Mouse (Mus musculus) stomach, embryonic 15.5 days (tissue): ENCODE data around the gene Tex264. TPM values are rescaled to one million over a fixed set of nuclear protein-coding genes. Genes with fewer than 3 reads are reported as not detected.

Experiments used
- ATAC-seq: fragments of 200-750 bp; cut with Nextera tagmentation; 2 replicates; pipeline ENCODE4 v1.8.0; 2017; ENCODE audit warnings: low read depth, moderate number of reproducible peaks, moderate TSS enrichment; ENCODE audit not compliant: insufficient read depth, low FRiP score
- H3K27ac ChIP-seq: fragments of 300-500 bp; sonication (generic); 2 replicates; pipeline ENCODE4 v1.5.1; 2015; ENCODE audit warnings: mild to moderate bottlenecking, inconsistent platforms
- H3K27me3 ChIP-seq: fragments of 300-500 bp; sonication (generic); replicated peaks from 2 replicates; pipeline ENCODE4 v1.6.1; 2015; ENCODE audit warnings: inconsistent platforms
- H3K36me3 ChIP-seq: fragments of 300-500 bp; sonication (generic); 2 replicates; pipeline ENCODE4 v1.6.1; 2015; ENCODE audit warnings: inconsistent platforms
- H3K4me1 ChIP-seq: fragments of 300-500 bp; sonication (generic); 2 replicates; pipeline ENCODE4 v1.6.1; 2015; ENCODE audit warnings: inconsistent platforms
- H3K4me2 ChIP-seq: fragments of 300-500 bp; sonication (generic); 2 replicates; pipeline ENCODE4 v1.6.1; 2015; ENCODE audit warnings: mild to moderate bottlenecking, inconsistent platforms
- H3K4me3 ChIP-seq: fragments of 300-500 bp; sonication (generic); replicated peaks from 2 replicates; pipeline ENCODE4 v1.5.1; 2015; ENCODE audit warnings: inconsistent platforms
- H3K9ac ChIP-seq: fragments of 300-500 bp; sonication (generic); 2 replicates; pipeline ENCODE4 v1.6.1; 2015; ENCODE audit warnings: inconsistent platforms
- H3K9me3 ChIP-seq: fragments of 300-500 bp; sonication (generic); 2 replicates; pipeline ENCODE4 v1.6.1; 2016; ENCODE audit warnings: inconsistent platforms
- WGBS: fragments of 180-500 bp; shearing (Covaris S2); methylation state at CpG from one replicate; pipeline ENCODE4 v1.1.7; 2015; 5-methylcytosine and 5-hydroxymethylcytosine counted together
- polyA plus RNA-seq: library from polyadenylated mRNA; unstranded; fragments of >200 nt; fragmentation: Nextera tagmentation; extraction: Ambion mirVana; gene quantifications from 2 replicates; pipeline ENCODE4 v1.2.1, GENCODE M21; 2015

Tex264 gene
- polyA plus RNA-seq, 1 experiment from 2014 or later, result 51.5 TPM

- peaks cover 38% of the 10 kb centered on the region for H3K36me3 ChIP-seq
- H3K4me2 ChIP-seq, result no peak overlapping the region
- 68% methylated on average over 1 of the region's 1 CpGs for WGBS
- no peak for ATAC-seq
- peaks cover 9% of the 10 kb centered on the region for H3K27me3 ChIP-seq
- H3K4me1 ChIP-seq, result peaks cover 9% of the 10 kb centered on the region; the same call in 1 of the 2 replicates
- no peak overlapping the region for H3K4me3 ChIP-seq
- H3K9ac ChIP-seq, result no peak overlapping the region
- H3K27ac ChIP-seq, result no peak overlapping the region
- no peaks in the 10 kb centered on the region for H3K9me3 ChIP-seq
Observed at GRCm38 (mm10) chr9:106659935-106660334, 25.8 kb downstream of the Tex264 start.

DNA sequence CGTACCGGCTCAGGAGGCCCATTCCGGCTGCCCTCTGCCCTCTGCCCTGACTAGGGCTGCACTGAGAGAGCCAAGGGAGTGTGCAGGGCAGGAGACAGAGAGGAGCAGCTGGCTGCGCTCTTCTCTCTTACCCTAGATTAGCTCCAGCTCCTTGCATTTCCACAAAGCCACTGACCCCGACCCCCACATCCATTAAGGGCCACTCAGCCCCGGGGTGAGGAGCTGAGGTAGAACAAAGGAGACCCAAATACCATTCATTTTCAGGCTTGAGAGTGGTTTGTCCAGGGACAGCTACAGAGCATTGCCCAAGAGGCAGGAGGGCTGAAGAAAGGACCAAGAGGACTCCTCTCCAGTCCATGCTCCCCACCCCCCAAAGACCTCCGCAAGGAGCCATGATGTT is 26.3 kb downstream of the Tex264 start:
- Histone ChIP-seq H3K9ac (no peak overlapping the region), H3K4me3 (no peak overlapping the region), H3K9me3 (no peaks in the 10 kb centered on the region), H3K4me2 (no peak overlapping the region), H3K36me3 (peaks cover 38% of the 10 kb centered on the region), H3K27ac (no peak overlapping the region), H3K27me3 (peaks cover 14% of the 10 kb centered on the region), H3K4me1 (peaks cover 9% of the 10 kb centered on the region; the same call in 1 of the 2 replicates)
- WGBS, result 68% methylated on average over 7 of the region's 7 CpGs
- ATAC-seq, result no peak

DNA sequence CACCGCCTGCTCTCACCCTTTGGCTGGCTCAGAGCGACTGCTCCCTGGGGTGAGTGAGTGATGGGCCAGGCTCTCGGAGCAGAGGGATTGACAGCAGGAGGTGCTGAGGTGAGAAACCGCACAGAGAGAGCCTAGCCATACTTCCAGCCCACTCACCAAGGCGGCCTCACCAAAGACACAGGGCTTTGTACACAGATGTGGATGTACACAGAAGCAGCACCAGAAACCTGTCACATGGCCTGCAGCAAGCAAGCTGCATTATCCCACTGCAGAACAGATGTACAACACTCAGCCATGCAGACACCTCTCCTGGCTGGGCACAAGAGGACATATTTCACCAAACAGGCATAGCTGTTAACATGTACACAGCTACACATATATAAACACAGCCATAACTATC is 28.1 kb downstream of the Tex264 start:
- no peak for ATAC-seq
- peaks cover 9% of the 10 kb centered on the region; the same call in 1 of the 2 replicates for H3K4me1 ChIP-seq
- no peaks in the 10 kb centered on the region for H3K9me3 ChIP-seq
- H3K27me3 ChIP-seq, result peaks cover 21% of the 10 kb centered on the region
- no peak overlapping the region for H3K27ac ChIP-seq
- 36% methylated on average over 5 of the region's 5 CpGs for WGBS
- H3K36me3 ChIP-seq, result peaks cover 30% of the 10 kb centered on the region
- no peak overlapping the region for H3K4me2 ChIP-seq
- H3K9ac ChIP-seq, result no peak overlapping the region
- no peak overlapping the region for H3K4me3 ChIP-seq

DNA sequence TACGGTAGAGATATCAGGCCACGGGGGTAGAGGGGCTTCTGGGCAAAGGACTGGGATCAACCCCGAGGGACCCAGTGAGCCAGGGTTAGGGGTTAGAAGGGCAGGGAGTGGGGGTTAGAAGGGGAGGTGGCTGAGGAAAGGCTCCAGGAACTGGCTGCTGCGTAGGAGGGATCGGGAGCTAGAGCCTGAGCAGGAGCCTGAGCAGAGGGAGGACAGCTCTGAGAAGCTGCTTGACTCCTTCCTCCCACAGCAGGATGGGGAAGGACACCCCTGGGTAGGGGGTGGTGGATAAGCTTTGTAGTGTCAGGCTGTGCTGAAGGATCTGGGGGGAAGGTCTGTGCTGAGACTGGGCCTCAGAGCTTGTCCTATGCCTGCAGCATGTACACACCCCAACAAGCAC is 28.9 kb downstream of the Tex264 start:
- H3K4me1 ChIP-seq, result peaks cover 9% of the 10 kb centered on the region; the same call in 1 of the 2 replicates
- H3K9ac ChIP-seq, result no peak overlapping the region
- WGBS, result 40% methylated on average over 5 of the region's 5 CpGs
- ATAC-seq, result no peak
- H3K27ac ChIP-seq, result no peak overlapping the region
- H3K4me2 ChIP-seq, result no peak overlapping the region
- H3K9me3 ChIP-seq, result no peaks in the 10 kb centered on the region
- peaks cover 21% of the 10 kb centered on the region for H3K27me3 ChIP-seq
- peaks cover 23% of the 10 kb centered on the region for H3K36me3 ChIP-seq
- no peak overlapping the region for H3K4me3 ChIP-seq

DNA sequence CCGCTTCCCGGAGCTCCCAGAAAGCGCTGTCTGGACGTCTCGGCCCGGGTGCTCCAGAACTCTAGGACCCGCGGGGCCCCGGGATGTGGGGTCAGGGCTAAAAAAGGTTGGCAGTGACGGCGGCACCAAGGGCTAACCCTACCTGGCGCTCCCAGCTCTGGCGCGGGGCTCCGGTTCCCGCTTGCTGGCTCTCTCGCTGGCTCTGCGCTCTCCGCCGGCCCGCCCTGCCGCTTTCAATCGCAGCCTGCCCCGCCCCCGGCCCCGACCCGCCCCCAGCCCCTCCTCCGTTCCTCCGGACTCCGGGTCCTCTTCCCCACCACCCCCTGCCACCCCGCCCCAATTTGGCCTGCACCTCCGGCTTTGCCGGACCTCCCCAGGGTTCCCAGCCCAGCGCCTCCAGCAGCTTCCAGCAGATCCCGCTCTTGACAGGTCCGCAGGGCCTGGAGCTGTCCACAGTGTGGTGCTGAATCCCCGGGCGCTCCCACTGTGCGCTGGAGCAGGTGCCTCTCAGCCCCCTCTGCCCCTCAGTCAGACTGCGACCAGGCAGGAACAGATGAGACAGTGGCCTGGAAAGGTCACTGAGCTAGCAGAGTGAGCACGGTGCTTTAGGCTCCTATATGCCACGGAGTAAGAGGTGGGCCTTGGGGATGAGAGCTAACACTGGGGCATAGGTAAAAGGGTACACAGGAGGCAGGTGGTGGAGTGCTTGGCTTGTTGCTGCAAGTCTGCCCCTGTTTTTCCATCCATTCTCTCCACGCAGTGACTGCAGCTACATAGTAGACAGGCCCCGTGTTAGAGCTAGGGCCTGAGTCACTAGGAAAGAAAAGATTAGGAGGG is 29.6 kb downstream of the Tex264 start, which contains the start of gene Grm2:
Gene Grm2, minus strand, starts transcription at position 199 of the 837 bp plus-strand sequence.
- H3K27ac ChIP-seq, result no peak within 1 kb of the TSS
- no peak within 1 kb of the TSS for H3K9ac ChIP-seq
- H3K4me1 ChIP-seq, result peaks cover 9% of the 10 kb centered on the region; the same call in 1 of the 2 replicates
- peaks cover 21% of the 10 kb centered on the region for H3K27me3 ChIP-seq
- peak within 1 kb of the TSS; percentile 24 for H3K4me3 ChIP-seq
- H3K9me3 ChIP-seq, result no peaks in the 10 kb centered on the region
- peaks cover 19% of the 10 kb centered on the region for H3K36me3 ChIP-seq
- WGBS, result 1% methylated on average over 42 of the region's 44 CpGs
- peak within 1 kb of the TSS; percentile 61 for H3K4me2 ChIP-seq
- ATAC-seq, result peak; percentile 68

DNA sequence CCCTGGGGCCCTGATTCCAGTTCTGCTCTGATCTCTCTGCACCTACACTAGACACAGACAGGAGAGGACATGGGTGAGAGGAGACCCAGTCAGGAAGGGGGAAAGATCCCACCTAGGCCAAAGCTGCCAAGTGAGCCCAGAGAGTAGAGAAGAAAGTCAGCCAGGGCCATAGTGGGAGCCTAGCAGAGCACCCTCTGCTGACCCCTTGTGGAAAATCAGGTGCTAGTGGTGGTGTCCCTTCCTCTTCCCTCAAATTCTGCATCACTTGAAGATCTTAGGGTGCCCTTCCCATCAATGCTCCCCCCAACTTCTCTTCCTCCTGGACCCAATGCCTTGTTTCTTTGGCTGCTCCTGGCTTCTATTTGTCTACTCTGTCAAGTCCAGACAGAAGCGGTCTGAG is 33.0 kb downstream of the Tex264 start:
- no peaks in the 10 kb centered on the region for H3K36me3 ChIP-seq
- H3K27ac ChIP-seq, result no peak overlapping the region
- 65% methylated on average over 1 of the region's 1 CpGs for WGBS
- no peak for ATAC-seq
- H3K9ac ChIP-seq, result no peak overlapping the region
- no peak overlapping the region for H3K4me3 ChIP-seq
- no peak overlapping the region for H3K4me2 ChIP-seq
- H3K27me3 ChIP-seq, result peaks cover 21% of the 10 kb centered on the region
- no peaks in the 10 kb centered on the region for H3K9me3 ChIP-seq
- peaks cover 9% of the 10 kb centered on the region; the same call in 1 of the 2 replicates for H3K4me1 ChIP-seq

GRCm38 (mm10) chr9:106647226-106647625 is 38.5 kb downstream of the Tex264 start:
- Histone ChIP-seq H3K9ac (no peak overlapping the region), H3K27ac (no peak overlapping the region), H3K36me3 (no peaks in the 10 kb centered on the region), H3K9me3 (no peaks in the 10 kb centered on the region), H3K27me3 (no peaks in the 10 kb centered on the region), H3K4me2 (no peak overlapping the region), H3K4me3 (no peak overlapping the region), H3K4me1 (no peaks in the 10 kb centered on the region)
- ATAC-seq, result no peak
- WGBS, result 65% methylated on average over 27 of the region's 27 CpGs

GRCm38 (mm10) chr9:106645684-106646271 is 39.9 kb downstream of the Tex264 start:
- Histone ChIP-seq H3K4me3 (no peak overlapping the region), H3K27ac (no peak overlapping the region), H3K4me1 (no peaks in the 10 kb centered on the region), H3K36me3 (no peaks in the 10 kb centered on the region), H3K4me2 (no peak overlapping the region), H3K27me3 (no peaks in the 10 kb centered on the region), H3K9ac (no peak overlapping the region), H3K9me3 (no peaks in the 10 kb centered on the region)
- 74% methylated on average over 9 of the region's 9 CpGs for WGBS
- ATAC-seq, result no peak

- H3K27ac ChIP-seq, result no peak overlapping the region
- no peak for ATAC-seq
- H3K9ac ChIP-seq, result no peak overlapping the region
- 67% methylated on average over 6 of the region's 6 CpGs for WGBS
- no peak overlapping the region for H3K4me2 ChIP-seq
- H3K36me3 ChIP-seq, result no peaks in the 10 kb centered on the region
- no peaks in the 10 kb centered on the region for H3K9me3 ChIP-seq
- no peaks in the 10 kb centered on the region for H3K4me1 ChIP-seq
- H3K4me3 ChIP-seq, result no peak overlapping the region
- H3K27me3 ChIP-seq, result no peaks in the 10 kb centered on the region
Observed at GRCm38 (mm10) chr9:106643787-106644186, 41.9 kb downstream of the Tex264 start.

- no peaks in the 10 kb centered on the region for H3K27me3 ChIP-seq
Observed at GRCm38 (mm10) chr9:106643128-106643527, 42.6 kb downstream of the Tex264 start.

GRCm38 (mm10) chr9:106641346-106641745 is 44.4 kb downstream of the Tex264 start:
- Histone ChIP-seq H3K4me3 (no peak overlapping the region), H3K27me3 (no peaks in the 10 kb centered on the region), H3K36me3 (no peaks in the 10 kb centered on the region), H3K27ac (no peak overlapping the region), H3K9me3 (no peaks in the 10 kb centered on the region), H3K4me1 (no peaks in the 10 kb centered on the region), H3K9ac (no peak overlapping the region), H3K4me2 (no peak overlapping the region)
- WGBS, result 55% methylated on average over 5 of the region's 5 CpGs
- no peak for ATAC-seq

More at GRCm38 (mm10) chr9:106643128-106643527, 42.6 kb downstream of the Tex264 start:
- no peaks in the 10 kb centered on the region for H3K9me3 ChIP-seq
- no peak overlapping the region for H3K27ac ChIP-seq
- no peak overlapping the region for H3K9ac ChIP-seq
- H3K36me3 ChIP-seq, result no peaks in the 10 kb centered on the region
- no peak overlapping the region for H3K4me3 ChIP-seq
- WGBS, result 28% methylated on average over 7 of the region's 7 CpGs
- H3K4me1 ChIP-seq, result no peaks in the 10 kb centered on the region
- 0 out of 2 replicates have a peak, but pooled peaks have one; percentile 22 for ATAC-seq
- no peak overlapping the region for H3K4me2 ChIP-seq

DNA sequence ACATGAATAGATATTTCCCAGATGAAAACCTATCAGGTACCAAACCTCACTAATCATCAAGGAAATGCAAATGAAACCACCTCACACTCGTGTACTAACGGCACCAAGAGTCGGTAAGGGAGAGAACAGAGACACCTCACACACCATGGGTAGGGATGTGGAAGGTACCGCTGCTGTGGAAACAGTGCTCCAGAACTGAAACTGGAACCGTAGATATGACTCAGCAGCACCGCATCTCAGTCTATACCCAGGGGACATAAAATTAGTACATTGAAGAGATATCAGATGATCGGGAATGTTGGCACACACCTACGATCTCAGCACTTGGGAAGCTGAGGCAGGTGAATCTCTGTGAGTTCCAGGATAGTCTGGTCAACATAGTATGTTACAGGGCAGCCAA is 47.6 kb downstream of the Tex264 start:
- Histone ChIP-seq H3K9ac (no peak overlapping the region), H3K4me3 (no peak overlapping the region), H3K9me3 (no peaks in the 10 kb centered on the region), H3K27me3 (no peaks in the 10 kb centered on the region), H3K36me3 (no peaks in the 10 kb centered on the region), H3K4me2 (no peak overlapping the region), H3K27ac (no peak overlapping the region), H3K4me1 (no peaks in the 10 kb centered on the region)
- no peak for ATAC-seq
- 88% methylated on average over 8 of the region's 8 CpGs for WGBS
